ENCODE assay signal across 18 mouse cellular contexts in genomic region chr3:96082714-96083508, GRCm38 (mm10). TPM values are rescaled to one million over a fixed set of nuclear protein-coding genes. Genes with fewer than 3 reads are reported as not detected.
DNase-seq lines count a peak whose midpoint lies in the region; ATAC-seq and TF ChIP-seq lines count a peak whose summit lies in the region.
"Had no signal": no experiment of that assay in that cellular context is flagged by ENCODE, and none has a peak within 500 bp of the region (broad histone marks: within the 10 kb centered on the region; RNA-seq: fewer than 3 reads in every experiment).

No protein-coding gene starts in this region.

- no peak for TF ChIP-seq POLR2A in bone marrow macrophage, adult 2 months (IDR thresholded peaks at IDR 0.05; ENCODE audit: borderline replicate concordance, low read depth, low read length)

- peaks cover 17% of the 10 kb centered on the region for H3K4me1 ChIP-seq in bone marrow macrophage, adult 2 months (ENCODE audit: control insufficient read depth, insufficient read depth, low read length)
- H3K4me1 ChIP-seq in liver, postnatal 0 days (ENCODE audit: insufficient read depth) = no peaks in the 10 kb centered on the region
- H3K4me1 ChIP-seq in forebrain, embryonic 11.5 days (replicated peaks; ENCODE audit: control insufficient read depth, insufficient read depth, low read length) = no peaks in the 10 kb centered on the region
- H3K4me1 ChIP-seq: kidney, embryonic 15.5 days; limb, embryonic 10.5 days; lung, embryonic 15.5 days; neural tube, embryonic 12.5 days had no signal

- no peak for TF ChIP-seq CTCF in bone marrow macrophage, adult 2 months (IDR thresholded peaks at IDR 0.05; ENCODE audit: low read depth, low read length)
- no peak for TF ChIP-seq CTCF in liver, postnatal 0 days (IDR thresholded peaks at IDR 0.05; ENCODE audit: low read depth)

- no peaks in the 10 kb centered on the region for H3K9me3 ChIP-seq in liver, postnatal 0 days (ENCODE audit: low read length)
- no peaks in the 10 kb centered on the region for H3K9me3 ChIP-seq in forebrain, embryonic 11.5 days (ENCODE audit: control insufficient read depth, low read length)
- H3K9me3 ChIP-seq: forebrain, embryonic 12.5 days; kidney, embryonic 15.5 days; limb, embryonic 10.5 days; lung, embryonic 15.5 days; neural tube, embryonic 12.5 days had no signal

- no peak overlapping the region for H3K4me2 ChIP-seq in liver, postnatal 0 days (ENCODE audit: low read depth, low read length)
- no peak overlapping the region for H3K4me2 ChIP-seq in forebrain, embryonic 11.5 days (ENCODE audit: low read depth, low read length, severe bottlenecking)
- H3K4me2 ChIP-seq: forebrain, embryonic 12.5 days; kidney, embryonic 15.5 days; lung, embryonic 15.5 days; neural tube, embryonic 12.5 days had no signal

- H3K9ac ChIP-seq in liver, postnatal 0 days (replicated peaks) = 0 out of 2 replicates have a peak overlapping the region, but pooled peaks have one; percentile 21
- H3K9ac ChIP-seq in forebrain, embryonic 11.5 days (ENCODE audit: low read length) = no peak overlapping the region
- H3K9ac ChIP-seq: forebrain, embryonic 12.5 days; kidney, embryonic 15.5 days; lung, embryonic 15.5 days; neural tube, embryonic 12.5 days had no signal

- H3K27me3 ChIP-seq in liver, postnatal 0 days (ENCODE audit: insufficient read depth, low read length) = no peaks in the 10 kb centered on the region
- no peaks in the 10 kb centered on the region for H3K27me3 ChIP-seq in forebrain, embryonic 11.5 days (ENCODE audit: control insufficient read depth, insufficient read depth, low read length)
- H3K27me3 ChIP-seq: forebrain, embryonic 12.5 days; kidney, embryonic 15.5 days; lung, embryonic 15.5 days; neural tube, embryonic 12.5 days had no signal

- H3K36me3 ChIP-seq in liver, postnatal 0 days (replicated peaks; ENCODE audit: insufficient read depth, low read length) = no peaks in the 10 kb centered on the region
- no peaks in the 10 kb centered on the region for H3K36me3 ChIP-seq in forebrain, embryonic 11.5 days (ENCODE audit: control insufficient read depth, insufficient read depth, low read length)
- H3K36me3 ChIP-seq: forebrain, embryonic 12.5 days; kidney, embryonic 15.5 days; limb, embryonic 10.5 days; lung, embryonic 15.5 days; neural tube, embryonic 12.5 days had no signal

- peak; percentile 91 for DNase-seq in heart, adult 11 months
- DNase-seq in heart, postnatal 4 days = no peak
- peak; percentile 25 for DNase-seq in 416B (ENCODE audit: low read depth)
- DNase-seq in liver, postnatal 0 days = no peak
- no peak for DNase-seq in forebrain, embryonic 11.5 days (ENCODE audit: low spot score)
- no peak for DNase-seq in cerebellum, postnatal 36 days
- DNase-seq: adrenal gland, adult 8-10 months; cerebellum, adult 11 months; cerebellum, postnatal 14 days; thymus, postnatal 25 days had no signal

- peak overlapping the region; percentile 4; the same call in 1 of the 2 replicates for H3K27ac ChIP-seq in bone marrow macrophage, adult 2 months (ENCODE audit: insufficient read depth, low read depth, low read length)
- H3K27ac ChIP-seq in liver, postnatal 0 days (ENCODE audit: low read depth) = no peak overlapping the region
- H3K27ac ChIP-seq in forebrain, embryonic 11.5 days (ENCODE audit: low read depth, low read length) = no peak overlapping the region
- H3K27ac ChIP-seq: forebrain, embryonic 12.5 days; kidney, embryonic 15.5 days; limb, embryonic 10.5 days; lung, embryonic 15.5 days; neural tube, embryonic 12.5 days had no signal

- no peak for ATAC-seq in liver, postnatal 0 days
- no peak for ATAC-seq in forebrain, embryonic 11.5 days (replicated peaks; ENCODE audit: low FRiP score)
- ATAC-seq: hindbrain, embryonic 16.5 days; intestine, embryonic 16.5 days had no signal

- whole genome bisulfite sequencing in liver, postnatal 0 days (ENCODE audit: insufficient replicate concordance) = 59% methylated on average over 15 of the region's 15 CpGs
- 71% methylated on average over 15 of the region's 15 CpGs for WGBS in forebrain, embryonic 11.5 days

- H3K4me3 ChIP-seq in bone marrow macrophage, adult 2 months (ENCODE audit: insufficient read depth, low read length) = no peak overlapping the region
- H3K4me3 ChIP-seq in liver, postnatal 0 days (ENCODE audit: low read depth, low read length) = no peak overlapping the region
- H3K4me3 ChIP-seq in forebrain, embryonic 11.5 days (ENCODE audit: low read depth, low read length) = no peak overlapping the region
- H3K4me3 ChIP-seq: forebrain, embryonic 12.5 days; kidney, embryonic 15.5 days; limb, embryonic 10.5 days; lung, embryonic 15.5 days; neural tube, embryonic 12.5 days had no signal

- no peak for TF ChIP-seq EP300 in liver, postnatal 0 days (IDR thresholded peaks at IDR 0.05; ENCODE audit: low read depth)

RNA-seq across cellular contexts. Expression of gene Otud7b, which starts 21.4 kb away (rescaled TPM):
- 10 to 100 TPM; 45.7 to 47.4 TPM for total RNA-seq in heart, postnatal 4 days (2021)
- 4.7 and 5.1 TPM in 2 replicates for polyA plus RNA-seq in bone marrow macrophage, adult 2 months (2012; ENCODE audit: insufficient read depth, insufficient read length, missing spikeins)
- 7.4 and 7.9 TPM in 2 replicates for polyA plus RNA-seq in liver, postnatal 0 days (2015; fragmentation: Nextera tagmentation; extraction: Ambion mirVana)
- polyA plus RNA-seq in forebrain, embryonic 11.5 days (2014; fragmentation: Nextera tagmentation; extraction: Ambion mirVana) = 11.0 and 11.3 TPM in 2 replicates

RNA-seq across cellular contexts. Expression of gene Vps45, which starts 24.6 kb away (rescaled TPM):
- 10 to 100 TPM; 33.7 to 34.5 TPM for total RNA-seq in heart, postnatal 4 days (2021)
- 18.6 and 22.9 TPM in 2 replicates for polyA plus RNA-seq in bone marrow macrophage, adult 2 months (2012; ENCODE audit: insufficient read depth, insufficient read length, missing spikeins)
- 11.3 and 12.5 TPM in 2 replicates for polyA plus RNA-seq in liver, postnatal 0 days (2015; fragmentation: Nextera tagmentation; extraction: Ambion mirVana)
- 20.3 and 24.8 TPM in 2 replicates for polyA plus RNA-seq in forebrain, embryonic 11.5 days (2014; fragmentation: Nextera tagmentation; extraction: Ambion mirVana)

Comparison
In these comparisons a context has a peak if more than half of its experiments do, and no peak if none do; other contexts are left out.
1. DNase-seq: peak in heart, adult 11 months (single experiment) and 416B (single experiment); none in heart, postnatal 4 days (single experiment), liver, postnatal 0 days (single experiment), forebrain, embryonic 11.5 days (single experiment) and cerebellum, postnatal 36 days (0 of 2).